In the genomic region with DNA sequence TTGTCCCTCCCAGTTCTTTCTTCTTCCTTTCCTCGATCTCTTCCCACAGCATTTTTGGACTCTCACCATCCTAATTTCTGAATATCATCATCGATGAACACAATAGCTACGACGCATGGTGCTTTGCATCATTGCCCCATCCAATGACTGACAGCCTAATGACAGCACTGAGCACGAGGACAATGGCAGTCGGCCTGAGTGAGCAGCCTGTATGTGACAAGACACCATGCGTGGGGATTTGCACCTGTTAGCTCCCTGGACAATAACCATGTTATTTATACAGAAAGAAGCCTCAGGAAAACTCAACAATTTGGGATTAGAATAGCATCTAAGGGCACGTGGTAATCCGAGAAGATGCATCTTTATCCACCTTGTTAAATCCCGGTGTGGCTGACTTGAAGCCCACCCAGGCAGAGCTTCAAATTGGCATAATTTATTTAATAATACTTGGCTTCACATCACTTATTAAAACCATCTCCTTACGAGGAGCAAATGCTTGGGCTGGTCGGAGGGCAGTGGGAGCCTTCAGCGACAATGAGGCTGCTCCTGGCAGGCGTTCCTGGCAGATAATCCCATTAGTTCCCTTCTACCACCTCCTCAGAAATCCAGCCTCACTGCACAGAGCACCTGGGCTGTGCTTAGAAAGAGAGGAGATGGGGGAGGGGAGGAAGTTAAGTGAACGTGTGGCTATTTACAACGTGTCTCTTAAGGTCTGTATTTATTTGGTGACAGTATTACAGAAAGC, we compare ENCODE assay signal across 17 mouse cellular contexts.
DNase-seq lines count a peak whose midpoint lies in the region; ATAC-seq and TF ChIP-seq lines count a peak whose summit lies in the region.
"Had no signal": no experiment of that assay in that cellular context is flagged by ENCODE, and none has a peak within 500 bp of the region (broad histone marks: within the 10 kb centered on the region; RNA-seq: fewer than 3 reads in every experiment).

No protein-coding gene starts in this region.

- H3K9ac ChIP-seq in embryonic facial prominence, embryonic 11.5 days (replicated peaks; ENCODE audit: low read length) = no peak overlapping the region
- no peak overlapping the region for H3K9ac ChIP-seq in forebrain, embryonic 16.5 days (replicated peaks; ENCODE audit: low read depth, low read length)
- H3K9ac ChIP-seq in midbrain, embryonic 15.5 days = no peak overlapping the region
- H3K9ac ChIP-seq: neural tube, embryonic 15.5 days had no signal

- peak; percentile 37 for DNase-seq in embryonic facial prominence, embryonic 11.5 days (ENCODE audit: low spot score)
- DNase-seq in embryonic facial prominence, embryonic 10.5 days (ENCODE audit: low spot score) = no peak
- DNase-seq in brain, embryonic 14.5 days (ENCODE audit: low read depth) = peak; percentile 90
- no peak for DNase-seq in adrenal gland, postnatal 10 days
- DNase-seq in embryo, embryonic 11 days = no peak
- DNase-seq: cerebellum, adult 11-12 months; heart, postnatal 14 days; kidney, postnatal 14 days; lung, adult 2 months; thymus, postnatal 14 days had no signal

- no peak for ATAC-seq in embryonic facial prominence, embryonic 11.5 days (replicated peaks; ENCODE audit: insufficient number of reproducible peaks, low FRiP score, low TSS enrichment, low read depth)
- ATAC-seq in forebrain, embryonic 16.5 days = peak; percentile 58
- ATAC-seq in midbrain, embryonic 15.5 days (replicated peaks) = peak; percentile 66
- ATAC-seq in activated CD4-positive, CD25-positive, alpha-beta regulatory T cell, adult 4 months = no peak
- ATAC-seq: intestine, embryonic 16.5 days; Patski had no signal

- H3K4me3 ChIP-seq in embryonic facial prominence, embryonic 11.5 days (ENCODE audit: low read depth, low read length) = no peak overlapping the region
- no peak overlapping the region for H3K4me3 ChIP-seq in embryonic facial prominence, embryonic 10.5 days
- no peak overlapping the region for H3K4me3 ChIP-seq in forebrain, embryonic 16.5 days (replicated peaks; ENCODE audit: low read length)
- H3K4me3 ChIP-seq in midbrain, embryonic 15.5 days = no peak overlapping the region
- H3K4me3 ChIP-seq: neural tube, embryonic 15.5 days had no signal

- 39% methylated on average over 16 of the region's 16 CpGs for WGBS in embryonic facial prominence, embryonic 11.5 days
- WGBS in embryonic facial prominence, embryonic 10.5 days = 37% methylated on average over 16 of the region's 16 CpGs
- 7% methylated on average over 16 of the region's 16 CpGs for WGBS in forebrain, embryonic 16.5 days
- WGBS in midbrain, embryonic 15.5 days = 16% methylated on average over 16 of the region's 16 CpGs

- H3K27me3 ChIP-seq in embryonic facial prominence, embryonic 11.5 days (ENCODE audit: control insufficient read depth, insufficient read depth, low read length) = no peaks in the 10 kb centered on the region
- no peaks in the 10 kb centered on the region for H3K27me3 ChIP-seq in embryonic facial prominence, embryonic 10.5 days (replicated peaks; ENCODE audit: low read depth, poor library complexity, severe bottlenecking)
- no peaks in the 10 kb centered on the region for H3K27me3 ChIP-seq in forebrain, embryonic 16.5 days (replicated peaks; ENCODE audit: control insufficient read depth, insufficient read depth, low read length)
- no peaks in the 10 kb centered on the region for H3K27me3 ChIP-seq in midbrain, embryonic 15.5 days (replicated peaks)
- H3K27me3 ChIP-seq: neural tube, embryonic 15.5 days; Patski had no signal

- no peak overlapping the region for H3K27ac ChIP-seq in embryonic facial prominence, embryonic 11.5 days (replicated peaks; ENCODE audit: low read depth, low read length)
- no peak overlapping the region for H3K27ac ChIP-seq in embryonic facial prominence, embryonic 10.5 days (replicated peaks)
- peak overlapping the region; percentile 78 for H3K27ac ChIP-seq in forebrain, embryonic 16.5 days (ENCODE audit: low read length)
- H3K27ac ChIP-seq in midbrain, embryonic 15.5 days = no peak overlapping the region
- H3K27ac ChIP-seq: macrophage; neural tube, embryonic 15.5 days had no signal

- TF ChIP-seq CTCF in brain, embryonic 14.5 days (IDR thresholded peaks at IDR 0.05; ENCODE audit: borderline replicate concordance, extremely low read depth, insufficient read depth, insufficient read length) = no peak

- TF ChIP-seq POLR2A in brain, embryonic 14.5 days (IDR thresholded peaks at IDR 0.05; ENCODE audit: borderline replicate concordance, extremely low read depth, insufficient read depth, insufficient read length, poor library complexity, severe bottlenecking) = no peak

- no peaks in the 10 kb centered on the region for H3K9me3 ChIP-seq in embryonic facial prominence, embryonic 11.5 days (replicated peaks; ENCODE audit: control insufficient read depth, low read length)
- no peaks in the 10 kb centered on the region for H3K9me3 ChIP-seq in embryonic facial prominence, embryonic 10.5 days
- H3K9me3 ChIP-seq in forebrain, embryonic 16.5 days (ENCODE audit: control insufficient read depth, low read length) = no peaks in the 10 kb centered on the region
- H3K9me3 ChIP-seq in midbrain, embryonic 15.5 days = no peaks in the 10 kb centered on the region
- H3K9me3 ChIP-seq: neural tube, embryonic 15.5 days had no signal

- H3K4me1 ChIP-seq in embryonic facial prominence, embryonic 11.5 days (ENCODE audit: control insufficient read depth, insufficient read depth, low read length) = no peaks in the 10 kb centered on the region
- H3K4me1 ChIP-seq in embryonic facial prominence, embryonic 10.5 days = peaks cover 41% of the 10 kb centered on the region
- H3K4me1 ChIP-seq in forebrain, embryonic 16.5 days (replicated peaks; ENCODE audit: control insufficient read depth, insufficient read depth, low read length) = peaks cover 34% of the 10 kb centered on the region
- no peaks in the 10 kb centered on the region; the same call in 1 of the 2 replicates for H3K4me1 ChIP-seq in midbrain, embryonic 15.5 days

- no peak overlapping the region for H3K4me2 ChIP-seq in embryonic facial prominence, embryonic 11.5 days (ENCODE audit: low read depth, low read length)
- no peak overlapping the region for H3K4me2 ChIP-seq in forebrain, embryonic 16.5 days (ENCODE audit: low read length)
- H3K4me2 ChIP-seq in midbrain, embryonic 15.5 days = no peak overlapping the region
- H3K4me2 ChIP-seq: neural tube, embryonic 15.5 days had no signal

- no peaks in the 10 kb centered on the region for H3K36me3 ChIP-seq in embryonic facial prominence, embryonic 11.5 days (replicated peaks; ENCODE audit: control insufficient read depth, insufficient read depth, low read depth, low read length)
- H3K36me3 ChIP-seq in embryonic facial prominence, embryonic 10.5 days (replicated peaks) = no peaks in the 10 kb centered on the region
- H3K36me3 ChIP-seq in forebrain, embryonic 16.5 days (ENCODE audit: control insufficient read depth, insufficient read depth) = no peaks in the 10 kb centered on the region
- H3K36me3 ChIP-seq in midbrain, embryonic 15.5 days (replicated peaks) = no peaks in the 10 kb centered on the region
- H3K36me3 ChIP-seq: neural tube, embryonic 15.5 days had no signal

Comparison
In these comparisons a context has a peak if more than half of its experiments do, and no peak if none do; other contexts are left out.
1. DNase-seq: peak in embryonic facial prominence, embryonic 11.5 days (single experiment) and brain, embryonic 14.5 days (single experiment); none in embryonic facial prominence, embryonic 10.5 days (single experiment), adrenal gland, postnatal 10 days (single experiment) and embryo, embryonic 11 days (single experiment).
2. ATAC-seq: peak in forebrain, embryonic 16.5 days (single experiment) and midbrain, embryonic 15.5 days (single experiment); none in embryonic facial prominence, embryonic 11.5 days (single experiment) and activated CD4-positive, CD25-positive, alpha-beta regulatory T cell, adult 4 months (single experiment).